Mouse (Mus musculus) cortical plate, adult 2 months (tissue): ENCODE results near the gene Rc3h1.

Experiments used
- CTCF ChIP-seq: fragments of 200-500 bp; IDR thresholded peaks from 2 replicates; pipeline ENCODE4 v1.5.1; 2011; ENCODE audit warnings: mild to moderate bottlenecking, control low read depth, low read length; ENCODE audit not compliant: insufficient read depth; ENCODE audit errors: extremely low read depth
- POLR2A ChIP-seq: fragments of 200-500 bp; IDR thresholded peaks from 2 replicates; pipeline ENCODE4 v1.6.1; 2011; ENCODE audit warnings: mild to moderate bottlenecking, low read length, control low read depth; ENCODE audit not compliant: insufficient read depth; ENCODE audit errors: extremely low read depth

GRCm38 (mm10) chr1:160963199-160963598, 57.0 kb downstream of the Rc3h1 start:
- no peak for TF ChIP-seq CTCF
- TF ChIP-seq POLR2A, result no peak
